Comparison of ENCODE assay signal across 31 mouse cellular contexts in the genomic region with DNA sequence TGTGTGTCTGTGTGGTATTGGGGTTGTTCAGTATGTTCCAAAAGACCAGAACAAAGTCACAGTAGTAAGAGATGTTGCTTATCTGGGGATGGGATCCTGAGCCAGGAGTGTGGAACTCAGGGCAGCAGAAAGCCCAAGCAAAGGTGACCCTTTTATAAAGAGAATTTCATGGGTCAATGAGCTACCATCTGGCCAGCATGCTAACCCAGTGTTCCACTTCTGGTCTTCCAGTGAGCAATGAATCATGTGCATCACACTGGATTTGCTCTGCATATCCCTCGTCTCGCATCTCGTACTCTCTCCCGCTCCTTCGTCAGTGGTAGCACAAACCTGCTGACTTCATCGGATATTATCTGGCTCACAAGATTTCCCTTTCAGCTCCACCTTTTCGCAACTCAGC.
DNase-seq lines count a peak whose midpoint lies in the region; ATAC-seq and TF ChIP-seq lines count a peak whose summit lies in the region.
"Had no signal": no experiment of that assay in that cellular context is flagged by ENCODE, and none has a peak within 500 bp of the region (broad histone marks: within the 10 kb centered on the region; RNA-seq: fewer than 3 reads in every experiment).

No protein-coding gene starts in this region.

- H3K36me3 ChIP-seq in hindbrain, embryonic 11.5 days (ENCODE audit: control insufficient read depth, insufficient read depth, low read length): no peaks in the 10 kb centered on the region
- no peaks in the 10 kb centered on the region for H3K36me3 ChIP-seq in hindbrain, postnatal 0 days (ENCODE audit: insufficient read depth, low read length)
- H3K36me3 ChIP-seq in kidney, embryonic 16.5 days (ENCODE audit: insufficient read depth, low read length): no peaks in the 10 kb centered on the region
- H3K36me3 ChIP-seq: embryonic facial prominence, embryonic 13.5 days; forebrain, embryonic 10.5 days; neural tube, embryonic 13.5 days had no signal

- no peak overlapping the region for H3K4me3 ChIP-seq in hindbrain, embryonic 11.5 days (ENCODE audit: low read depth, low read length)
- no peak overlapping the region for H3K4me3 ChIP-seq in hindbrain, postnatal 0 days (ENCODE audit: low read length)
- no peak overlapping the region for H3K4me3 ChIP-seq in kidney, embryonic 16.5 days (ENCODE audit: low read length)
- H3K4me3 ChIP-seq: embryonic facial prominence, embryonic 13.5 days; forebrain, embryonic 10.5 days; myocyte; neural tube, embryonic 13.5 days had no signal

- no peak overlapping the region for H3K27ac ChIP-seq in hindbrain, embryonic 11.5 days (ENCODE audit: low read depth, low read length)
- H3K27ac ChIP-seq in hindbrain, postnatal 0 days: no peak overlapping the region
- H3K27ac ChIP-seq in kidney, embryonic 16.5 days (ENCODE audit: low read length): no peak overlapping the region
- H3K27ac ChIP-seq: embryonic facial prominence, embryonic 13.5 days; forebrain, embryonic 10.5 days; liver, embryonic 14.5 days; neural tube, embryonic 13.5 days had no signal

- H3K4me1 ChIP-seq in hindbrain, embryonic 11.5 days (replicated peaks; ENCODE audit: control insufficient read depth, insufficient read depth, low read length): no peaks in the 10 kb centered on the region
- H3K4me1 ChIP-seq in hindbrain, postnatal 0 days (ENCODE audit: insufficient read depth, low read length): no peaks in the 10 kb centered on the region
- H3K4me1 ChIP-seq in kidney, embryonic 16.5 days (ENCODE audit: insufficient read depth, low read length): no peaks in the 10 kb centered on the region
- H3K4me1 ChIP-seq: embryonic facial prominence, embryonic 13.5 days; neural tube, embryonic 13.5 days had no signal

- WGBS in hindbrain, embryonic 11.5 days: 71% methylated on average over 7 of the region's 7 CpGs
- WGBS in hindbrain, postnatal 0 days: 56% methylated on average over 7 of the region's 7 CpGs
- 81% methylated on average over 7 of the region's 7 CpGs for WGBS in kidney, embryonic 16.5 days

- peak; percentile 47; the same call in 1 of the 2 replicates for ATAC-seq in hindbrain, embryonic 11.5 days (ENCODE audit: low FRiP score)
- ATAC-seq in hindbrain, postnatal 0 days: no peak
- ATAC-seq in frontal cortex, adult (ENCODE audit: low TSS enrichment): no peak
- no peak for ATAC-seq in kidney, embryonic 16.5 days (ENCODE audit: low FRiP score, low TSS enrichment)
- ATAC-seq: activated CD4-positive, CD25-positive, alpha-beta regulatory T cell, adult 4 months; forebrain, postnatal 0 days; intestine, postnatal 0 days; midbrain, embryonic 16.5 days had no signal

- peak; percentile 21 for DNase-seq in hindbrain, embryonic 11.5 days (ENCODE audit: low spot score)
- DNase-seq in hindbrain, postnatal 0 days (ENCODE audit: low spot score): no peak
- peak; percentile 3 for DNase-seq in brain, embryonic 14.5 days (ENCODE audit: low read depth)
- peak; percentile 58 for DNase-seq in embryo, embryonic 10.5 days (ENCODE audit: low spot score)
- peak; percentile 74 for DNase-seq in retina, embryonic 14.5 days (ENCODE audit: low spot score)
- DNase-seq: adrenal gland, adult 2 months; adrenal gland, postnatal 36 days; B cell, adult 2 months; cerebellum, adult 9-10 months; forebrain, postnatal 0 days; gastrocnemius, postnatal 14 days; heart, postnatal 36 days; kidney, adult 9 months; kidney, postnatal 25 days; liver; lung, adult 2 months; lung, postnatal 14 days; spleen, adult 18-20 months; thymus, postnatal 14 days had no signal

- no peak overlapping the region for H3K9ac ChIP-seq in hindbrain, embryonic 11.5 days (ENCODE audit: low read depth, low read length)
- H3K9ac ChIP-seq in hindbrain, postnatal 0 days (replicated peaks; ENCODE audit: low read length): no peak overlapping the region
- no peak overlapping the region for H3K9ac ChIP-seq in kidney, embryonic 16.5 days (replicated peaks; ENCODE audit: low read length)
- H3K9ac ChIP-seq: embryonic facial prominence, embryonic 13.5 days; forebrain, postnatal 0 days; liver, embryonic 14.5 days; neural tube, embryonic 13.5 days had no signal

- TF ChIP-seq CTCF in hindbrain, postnatal 0 days (IDR thresholded peaks at IDR 0.05; ENCODE audit: low read depth): no peak
- no peak for TF ChIP-seq CTCF in brain, embryonic 14.5 days (IDR thresholded peaks at IDR 0.05; ENCODE audit: borderline replicate concordance, extremely low read depth, insufficient read depth, insufficient read length)

- no peaks in the 10 kb centered on the region for H3K27me3 ChIP-seq in hindbrain, embryonic 11.5 days (ENCODE audit: control insufficient read depth, insufficient read depth, low read length)
- H3K27me3 ChIP-seq in hindbrain, postnatal 0 days (ENCODE audit: insufficient read depth, low read length): no peaks in the 10 kb centered on the region
- no peaks in the 10 kb centered on the region for H3K27me3 ChIP-seq in kidney, embryonic 16.5 days (ENCODE audit: insufficient read depth, low read length)
- H3K27me3 ChIP-seq: embryonic facial prominence, embryonic 13.5 days; neural tube, embryonic 13.5 days had no signal

- H3K4me2 ChIP-seq in hindbrain, embryonic 11.5 days (replicated peaks; ENCODE audit: low read depth, low read length): no peak overlapping the region
- H3K4me2 ChIP-seq in hindbrain, postnatal 0 days (ENCODE audit: low read depth, low read length): no peak overlapping the region
- H3K4me2 ChIP-seq in kidney, embryonic 16.5 days (replicated peaks; ENCODE audit: low read depth, low read length): no peak overlapping the region
- H3K4me2 ChIP-seq: embryonic facial prominence, embryonic 13.5 days; heart, embryonic 11.5 days; midbrain, embryonic 11.5 days; neural tube, embryonic 13.5 days had no signal

- no peaks in the 10 kb centered on the region for H3K9me3 ChIP-seq in hindbrain, embryonic 11.5 days (ENCODE audit: control insufficient read depth, low read length)
- H3K9me3 ChIP-seq in hindbrain, postnatal 0 days (ENCODE audit: low read length): no peaks in the 10 kb centered on the region
- H3K9me3 ChIP-seq in kidney, embryonic 16.5 days (ENCODE audit: low read length): no peaks in the 10 kb centered on the region
- H3K9me3 ChIP-seq: embryonic facial prominence, embryonic 13.5 days; forebrain, embryonic 10.5 days; neural tube, embryonic 13.5 days had no signal

- TF ChIP-seq POLR2A in brain, embryonic 14.5 days (IDR thresholded peaks at IDR 0.05; ENCODE audit: borderline replicate concordance, extremely low read depth, insufficient read depth, insufficient read length, poor library complexity, severe bottlenecking): no peak
